Mouse (Mus musculus) cerebral cortex, adult 2 months (tissue): ENCODE data around the gene Krtap26-1.

Experiments
- WGBS: fragments of 180-500 bp; shearing (Covaris S2); methylation state at CpG from one replicate; pipeline ENCODE4 v1.1.7; 2018; 5-methylcytosine and 5-hydroxymethylcytosine counted together

Krtap26-1 gene

DNA sequence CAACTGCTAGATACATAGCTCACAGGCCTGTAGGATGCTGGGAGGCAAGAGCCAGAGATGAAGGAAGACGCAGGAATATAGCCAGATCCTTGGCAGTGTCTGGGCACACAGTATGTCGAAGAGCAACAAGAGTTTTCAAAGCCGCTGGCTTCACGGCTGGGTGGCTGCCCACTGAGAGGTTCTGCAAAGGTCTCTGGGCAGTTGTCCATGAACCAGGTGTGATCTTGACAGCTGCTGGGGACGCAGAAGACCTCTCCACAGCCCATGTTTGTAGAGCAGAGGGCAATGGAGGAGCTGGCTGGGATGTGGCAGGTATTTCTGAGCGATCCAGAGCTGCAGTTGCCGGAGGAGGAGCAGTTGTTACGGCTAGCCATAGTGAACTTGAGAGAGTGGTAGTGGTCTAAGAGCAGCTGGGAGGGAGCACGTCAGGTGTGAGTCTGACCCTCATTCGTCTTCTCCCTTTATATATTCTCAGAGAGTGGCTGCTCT is at the start of gene Krtap26-1:
TSS of gene Krtap26-1 (minus strand) at position 439 of the 489 bp plus-strand sequence.
- WGBS, result 93% methylated on average over 10 of the region's 10 CpGs

- 89% methylated on average over 4 of the region's 4 CpGs for WGBS
Observed at GRCm38 (mm10) chr16:88696256-88696655, 48.7 kb upstream of the Krtap26-1 start.

GRCm38 (mm10) chr16:88681282-88681681 is 33.7 kb upstream of the Krtap26-1 start:
- WGBS, result 38% methylated on average over 2 of the region's 2 CpGs

GRCm38 (mm10) chr16:88679099-88679498 is 31.5 kb upstream of the Krtap26-1 start:
- WGBS, result 80% methylated on average over 6 of the region's 6 CpGs

GRCm38 (mm10) chr16:88671571-88671970 is 24.0 kb upstream of the Krtap26-1 start, which contains the start of gene Krtap27-1:
Gene Krtap27-1 (minus strand): TSS chr16:88671671.
- 89% methylated on average over 4 of the region's 4 CpGs for WGBS

GRCm38 (mm10) chr16:88657426-88657825 is 9.8 kb upstream of the Krtap26-1 start:
- WGBS, result 39% methylated on average over 1 of the region's 1 CpGs

GRCm38 (mm10) chr16:88651952-88652351 is 4.4 kb upstream of the Krtap26-1 start:
- 67% methylated on average over 2 of the region's 2 CpGs for WGBS

DNA sequence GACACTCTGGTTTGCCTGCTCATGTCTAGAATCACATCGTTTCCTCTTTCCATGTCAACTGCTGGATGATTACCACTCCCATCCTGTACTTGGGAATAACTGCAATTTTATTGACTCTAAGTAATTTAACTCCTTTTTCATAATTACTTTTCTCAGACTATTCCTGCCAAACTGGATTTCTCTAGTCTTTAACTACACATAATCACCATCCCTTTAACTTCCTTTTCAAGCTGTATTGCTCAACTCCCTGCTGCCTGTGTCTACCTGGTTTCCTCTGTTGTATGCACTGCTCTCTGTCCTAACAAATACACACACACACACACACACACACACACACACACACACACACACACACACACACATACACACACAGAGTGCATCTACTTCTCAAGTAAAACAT is 3.5 kb upstream of the Krtap26-1 start:
- WGBS, result 61% methylated on average over 1 of the region's 1 CpGs

- WGBS, result 84% methylated on average over 8 of the region's 8 CpGs
Observed at GRCm38 (mm10) chr16:88646366-88647111, 1.1 kb downstream of the Krtap26-1 start.

- 71% methylated on average over 3 of the region's 3 CpGs for WGBS
Observed at GRCm38 (mm10) chr16:88640053-88640452, 7.5 kb downstream of the Krtap26-1 start.

- WGBS, result 42% methylated on average over 4 of the region's 4 CpGs
Observed at GRCm38 (mm10) chr16:88635142-88635541, 12.5 kb downstream of the Krtap26-1 start.

DNA sequence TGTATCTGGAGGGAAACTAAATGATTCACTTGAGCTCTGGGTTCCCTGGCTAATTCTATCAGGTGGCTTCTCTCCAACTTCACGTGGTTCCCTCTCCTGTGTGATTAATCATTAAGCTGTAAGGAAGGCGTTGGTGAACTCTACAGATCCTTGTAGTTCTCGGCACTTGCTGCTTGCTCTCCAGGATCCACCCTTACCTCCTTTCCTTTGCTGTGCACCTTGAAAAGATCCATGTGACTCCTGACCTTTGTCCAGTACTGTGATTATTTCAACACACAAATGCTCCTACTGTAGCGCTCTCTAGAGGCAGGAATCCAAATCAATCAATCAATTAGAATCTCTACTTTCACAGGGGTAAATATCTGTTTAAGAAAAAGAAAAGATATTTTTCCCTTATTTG is 16.1 kb downstream of the Krtap26-1 start:
- 82% methylated on average over 4 of the region's 4 CpGs for WGBS

DNA sequence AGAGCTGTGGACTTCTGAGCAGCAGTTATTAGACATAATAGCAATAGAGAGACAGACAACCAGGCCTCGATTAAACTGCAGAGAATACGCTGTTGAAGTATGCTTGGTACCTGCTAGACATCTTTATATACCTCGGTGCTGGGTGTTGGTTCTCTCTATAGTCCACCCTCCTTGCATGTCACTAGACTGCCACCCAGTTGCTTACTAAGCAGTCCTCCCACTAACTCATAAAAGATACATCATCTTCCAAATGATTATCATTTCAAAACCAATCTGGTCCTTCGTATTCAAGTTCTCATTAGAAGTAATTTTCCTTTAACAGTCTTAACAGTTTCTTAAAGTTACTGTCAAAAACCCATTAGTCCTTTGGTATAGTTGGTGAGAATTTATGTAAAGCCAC is 20.0 kb downstream of the Krtap26-1 start, which contains the start of gene 2310079G19Rik:
TSS of gene 2310079G19Rik (minus strand) at position 101 of the 400 bp plus-strand sequence.
- WGBS, result 97% methylated on average over 4 of the region's 4 CpGs

DNA sequence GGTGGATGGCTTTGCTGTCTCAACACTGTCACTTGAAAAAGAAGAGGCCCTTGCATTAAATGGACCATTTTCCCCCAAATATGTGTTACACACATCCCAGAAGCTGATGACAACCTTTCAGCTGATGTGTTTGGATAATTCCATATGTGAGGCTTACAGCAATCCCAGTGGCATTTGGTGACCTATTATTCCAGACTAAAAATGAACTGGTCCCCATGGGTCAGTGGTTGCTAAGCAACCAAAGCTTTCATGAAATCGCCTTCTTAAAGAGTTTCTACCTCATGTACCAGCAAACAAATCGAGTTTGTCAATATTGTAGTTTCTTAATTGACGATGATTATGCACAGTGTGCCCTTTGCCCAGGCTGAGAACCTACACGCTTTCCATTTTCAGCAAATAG is 34.9 kb downstream of the Krtap26-1 start:
- WGBS, result 80% methylated on average over 4 of the region's 4 CpGs

GRCm38 (mm10) chr16:88611922-88612321 is 35.7 kb downstream of the Krtap26-1 start, which contains the start of gene Krtap24-1:
Gene Krtap24-1 (minus strand): TSS chr16:88612279.
- WGBS, result 93% methylated on average over 8 of the region's 8 CpGs

- WGBS, result 83% methylated on average over 6 of the region's 6 CpGs
Observed at GRCm38 (mm10) chr16:88604570-88604969, 43.0 kb downstream of the Krtap26-1 start.

- 68% methylated on average over 1 of the region's 1 CpGs for WGBS
Observed at GRCm38 (mm10) chr16:88602464-88602863, 45.1 kb downstream of the Krtap26-1 start.

- 85% methylated on average over 8 of the region's 8 CpGs for WGBS
Observed at GRCm38 (mm10) chr16:88600303-88600702, 47.3 kb downstream of the Krtap26-1 start.

DNA sequence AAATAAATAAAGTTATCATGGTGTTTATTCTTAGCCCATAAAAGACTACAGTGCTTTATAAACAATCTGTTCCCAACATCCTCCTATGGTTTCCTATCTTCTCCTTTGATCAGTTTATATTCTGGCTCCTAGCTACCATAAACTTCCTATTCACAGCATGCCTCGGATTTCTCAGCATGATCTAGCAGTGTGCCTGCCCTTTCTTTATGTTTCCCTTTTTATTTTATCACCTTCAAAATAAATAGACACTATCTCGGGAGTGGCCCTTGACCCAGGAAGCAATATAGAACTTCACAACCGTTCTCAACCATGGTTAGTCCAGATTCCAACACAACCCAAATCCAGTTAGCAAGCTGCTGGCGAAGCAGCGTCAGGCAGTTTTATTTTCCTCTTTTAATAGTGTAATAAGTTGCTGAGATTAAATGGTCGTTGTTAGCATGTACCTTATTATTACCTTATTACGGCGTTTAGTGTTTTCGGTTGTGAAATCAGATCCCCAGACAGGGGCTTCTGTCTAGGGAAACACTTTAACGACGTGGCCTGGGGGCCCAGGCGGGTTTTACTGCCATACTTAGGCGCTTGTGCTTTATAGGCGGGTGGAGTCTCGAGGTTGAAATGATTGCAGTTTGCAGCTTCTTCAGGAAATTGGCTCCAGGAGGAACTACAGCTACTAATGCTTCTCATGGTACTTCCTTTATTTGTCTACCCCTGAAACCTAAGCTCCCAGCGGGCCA is 47.9 kb downstream of the Krtap26-1 start:
- 61% methylated on average over 16 of the region's 16 CpGs for WGBS
